Mouse (Mus musculus) stomach, embryonic 14.5 days (tissue): ENCODE measurements around the gene Dysf. TPM values are rescaled to one million over a fixed set of nuclear protein-coding genes. Genes with fewer than 3 reads are reported as not detected.
A peak's percentile ranks its signal among the peaks of the same experiment; 100 is the strongest.

Source experiments
- ATAC-seq: fragments of 200-750 bp; cut with Nextera tagmentation; 2 replicates; pipeline ENCODE4 v1.8.0; 2017; ENCODE audit warnings: low read depth, moderate TSS enrichment; ENCODE audit not compliant: insufficient number of reproducible peaks, insufficient read depth, low FRiP score
- H3K27ac ChIP-seq: fragments of 300-500 bp; sonication (generic); 2 replicates; pipeline ENCODE4 v1.5.1; 2014; ENCODE audit warnings: mild to moderate bottlenecking, low read length, moderate library complexity, mixed read lengths
- H3K27me3 ChIP-seq: fragments of 300-500 bp; sonication (generic); 2 replicates; pipeline ENCODE4 v1.6.1; 2014; ENCODE audit warnings: low read length, control low read depth, mixed read lengths; ENCODE audit not compliant: control insufficient read depth, insufficient read depth
- H3K36me3 ChIP-seq: fragments of 300-500 bp; sonication (generic); 2 replicates; pipeline ENCODE4 v1.6.1; 2014; ENCODE audit warnings: mild to moderate bottlenecking, control low read depth, low read length, moderate library complexity, mixed read lengths; ENCODE audit not compliant: control insufficient read depth, insufficient read depth
- H3K4me1 ChIP-seq: fragments of 300-500 bp; sonication (generic); 2 replicates; pipeline ENCODE4 v1.6.1; 2014; ENCODE audit warnings: low read length, control low read depth, mixed read lengths; ENCODE audit not compliant: control insufficient read depth, insufficient read depth
- H3K4me2 ChIP-seq: fragments of 300-500 bp; sonication (generic); replicated peaks from 2 replicates; pipeline ENCODE4 v1.6.1; 2014; ENCODE audit warnings: low read depth, low read length, control low read depth
- H3K4me3 ChIP-seq: fragments of 300-500 bp; sonication (generic); 2 replicates; pipeline ENCODE4 v1.5.1; 2014; ENCODE audit warnings: low read depth, low read length, control low read depth
- H3K9ac ChIP-seq: fragments of 300-500 bp; sonication (generic); replicated peaks from 2 replicates; pipeline ENCODE4 v1.6.1; 2014; ENCODE audit warnings: low read depth, mild to moderate bottlenecking, control low read depth, low read length, moderate library complexity, mixed read lengths
- H3K9me3 ChIP-seq: fragments of 300-500 bp; sonication (generic); 2 replicates; pipeline ENCODE4 v1.6.1; 2016; ENCODE audit warnings: low read depth, low read length, control low read depth; ENCODE audit not compliant: control insufficient read depth
- WGBS: fragments of 180-500 bp; shearing (Covaris S2); extraction: QIAGEN DNeasy Blood & Tissue Kit; methylation state at CpG from one replicate; pipeline ENCODE4 v1.1.7; 2014; 5-methylcytosine and 5-hydroxymethylcytosine counted together
- polyA plus RNA-seq: library from polyadenylated mRNA; unstranded; fragments of >200 nt; fragmentation: Nextera tagmentation; extraction: Ambion mirVana; gene quantifications from 2 replicates; pipeline ENCODE4 v1.2.1, GENCODE M21; 2014

Gene Dysf
- polyA plus RNA-seq, 1 experiment from 2014 or later: 12.4 TPM

- Histone ChIP-seq H3K9me3 (no peaks in the 10 kb centered on the region), H3K36me3 (no peaks in the 10 kb centered on the region), H3K9ac (no peak overlapping the region), H3K4me2 (peak overlapping the region; percentile 57), H3K4me1 (0 out of 2 replicates have a peak, but pooled peaks cover 4% of the 10 kb centered on the region), H3K27me3 (0 out of 2 replicates have a peak, but pooled peaks cover 9% of the 10 kb centered on the region), H3K27ac (no peak overlapping the region), H3K4me3 (peak overlapping the region; percentile 26; the same call in 1 of the 2 replicates)
- WGBS: 16% methylated on average over 12 of the region's 12 CpGs
- ATAC-seq: no peak
Measured at GRCm38 (mm10) chr6:84106082-84106481, 97.7 kb downstream of the Dysf start.

DNA sequence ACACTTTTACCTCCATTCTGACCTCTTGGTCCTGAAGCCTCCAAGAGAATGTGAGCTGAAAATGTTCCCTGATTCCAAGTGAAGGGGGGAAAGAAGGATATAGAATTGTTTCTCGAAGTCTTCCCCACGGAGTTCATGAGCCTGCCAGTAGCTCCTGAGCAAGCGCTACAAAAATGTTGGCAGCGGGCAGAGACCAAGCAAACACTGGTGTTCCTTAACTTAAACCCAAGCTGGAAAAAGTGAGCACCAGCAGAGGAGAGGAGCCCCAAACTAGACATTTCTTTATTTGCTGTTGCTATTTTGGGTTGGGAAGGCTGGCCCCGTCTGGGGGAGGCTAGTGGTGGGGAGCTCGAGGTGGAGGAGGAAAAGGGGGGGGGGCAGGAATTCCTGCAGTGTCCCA, 102.0 kb downstream of the Dysf start:
- Histone ChIP-seq H3K36me3 (no peaks in the 10 kb centered on the region), H3K9ac (no peak overlapping the region), H3K4me1 (0 out of 2 replicates have a peak, but pooled peaks cover 2% of the 10 kb centered on the region), H3K4me3 (no peak overlapping the region), H3K9me3 (no peaks in the 10 kb centered on the region), H3K4me2 (no peak overlapping the region), H3K27ac (no peak overlapping the region), H3K27me3 (0 out of 2 replicates have a peak, but pooled peaks cover 4% of the 10 kb centered on the region)
- ATAC-seq: no peak
- WGBS: 68% methylated on average over 6 of the region's 6 CpGs

DNA sequence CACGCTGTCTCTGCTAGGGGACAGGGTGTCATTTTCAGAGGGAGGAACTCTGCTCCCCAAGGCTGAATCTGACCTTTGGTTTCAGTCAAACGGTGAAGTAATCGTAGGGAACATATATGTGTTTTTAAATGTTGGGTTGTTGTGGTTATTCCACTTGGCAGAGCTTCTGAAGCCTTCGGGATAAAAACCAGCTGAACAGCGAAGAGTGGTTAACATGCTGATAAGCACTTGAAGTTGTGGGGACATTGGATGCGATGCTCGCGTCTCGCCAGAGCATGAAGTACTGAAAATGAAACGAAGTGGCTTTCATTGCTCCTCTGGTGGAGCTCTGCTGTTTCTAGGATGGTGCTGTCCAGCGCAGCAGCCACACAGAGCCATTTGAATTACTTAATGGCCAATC, 102.7 kb downstream of the Dysf start:
- H3K4me1 ChIP-seq: no peaks in the 10 kb centered on the region
- no peak overlapping the region for H3K4me2 ChIP-seq
- 72% methylated on average over 11 of the region's 11 CpGs for WGBS
- no peaks in the 10 kb centered on the region for H3K36me3 ChIP-seq
- H3K9me3 ChIP-seq: no peaks in the 10 kb centered on the region
- ATAC-seq: no peak
- no peak overlapping the region for H3K9ac ChIP-seq
- H3K27ac ChIP-seq: no peak overlapping the region
- H3K4me3 ChIP-seq: no peak overlapping the region
- H3K27me3 ChIP-seq: 0 out of 2 replicates have a peak, but pooled peaks cover 4% of the 10 kb centered on the region

GRCm38 (mm10) chr6:84119731-84120530, 111.5 kb downstream of the Dysf start:
- no peak overlapping the region for H3K9ac ChIP-seq

DNA sequence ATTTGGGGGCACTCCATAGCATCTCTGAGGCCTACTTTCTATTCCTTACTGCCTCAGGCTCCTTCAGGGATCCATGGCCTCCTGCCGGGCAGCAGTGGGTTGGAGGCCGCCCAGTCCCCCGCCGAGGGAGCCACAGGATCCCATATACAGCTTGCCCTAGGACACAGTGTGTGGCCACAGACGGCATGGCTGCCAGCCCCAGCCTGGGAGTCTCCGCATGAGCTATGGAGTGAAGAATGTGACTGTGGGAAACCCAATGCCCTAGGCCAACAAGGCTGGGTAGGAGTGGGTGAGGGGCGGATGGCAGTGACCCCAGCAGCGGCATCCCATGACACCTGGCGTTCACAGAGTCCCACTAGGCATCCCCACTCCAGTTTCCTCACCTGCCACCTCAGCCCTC, 116.2 kb downstream of the Dysf start:
- Histone ChIP-seq H3K9me3 (no peaks in the 10 kb centered on the region), H3K27me3 (no peaks in the 10 kb centered on the region), H3K27ac (no peak overlapping the region), H3K36me3 (no peaks in the 10 kb centered on the region; the same call in 1 of the 2 replicates), H3K4me1 (0 out of 2 replicates have a peak, but pooled peaks cover 2% of the 10 kb centered on the region), H3K9ac (no peak overlapping the region), H3K4me3 (no peak overlapping the region), H3K4me2 (no peak overlapping the region)
- no peak for ATAC-seq
- 83% methylated on average over 9 of the region's 9 CpGs for WGBS

More at GRCm38 (mm10) chr6:84119731-84120530, 111.5 kb downstream of the Dysf start:
- Histone ChIP-seq H3K9me3 (no peaks in the 10 kb centered on the region), H3K27me3 (no peaks in the 10 kb centered on the region), H3K36me3 (no peaks in the 10 kb centered on the region; the same call in 1 of the 2 replicates), H3K4me2 (no peak overlapping the region), H3K27ac (no peak overlapping the region), H3K4me1 (0 out of 2 replicates have a peak, but pooled peaks cover 2% of the 10 kb centered on the region), H3K4me3 (no peak overlapping the region)
- ATAC-seq: no peak
- 61% methylated on average over 24 of the region's 24 CpGs for WGBS

DNA sequence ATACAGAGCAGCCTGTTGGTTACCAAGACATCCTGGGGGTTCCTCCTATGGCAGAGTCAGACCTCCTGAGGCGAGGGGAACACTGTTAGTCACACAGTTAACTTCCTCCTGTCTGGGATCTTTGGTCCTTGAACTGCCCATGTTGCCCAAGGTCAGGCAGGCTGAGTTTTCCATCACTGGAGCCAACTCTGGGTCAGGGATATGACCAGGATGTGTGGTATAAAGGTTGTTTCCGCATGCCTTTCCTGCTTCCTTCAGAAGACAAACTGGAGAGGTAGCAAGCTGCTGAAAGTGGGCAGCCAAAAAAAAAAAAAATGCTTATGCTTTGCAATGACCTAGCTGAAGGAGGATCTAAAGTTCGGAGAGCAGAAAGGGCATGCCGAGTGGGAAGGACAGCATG, 116.7 kb downstream of the Dysf start:
- no peaks in the 10 kb centered on the region for H3K4me1 ChIP-seq
- WGBS: 82% methylated on average over 4 of the region's 4 CpGs
- no peak for ATAC-seq
- no peaks in the 10 kb centered on the region; the same call in 1 of the 2 replicates for H3K36me3 ChIP-seq
- no peak overlapping the region for H3K4me2 ChIP-seq
- H3K9ac ChIP-seq: no peak overlapping the region
- no peak overlapping the region for H3K4me3 ChIP-seq
- H3K9me3 ChIP-seq: no peaks in the 10 kb centered on the region
- no peak overlapping the region for H3K27ac ChIP-seq
- H3K27me3 ChIP-seq: no peaks in the 10 kb centered on the region

GRCm38 (mm10) chr6:84128229-84128628, 119.8 kb downstream of the Dysf start:
- Histone ChIP-seq H3K9ac (no peak overlapping the region), H3K4me3 (no peak overlapping the region), H3K36me3 (no peaks in the 10 kb centered on the region), H3K27ac (no peak overlapping the region), H3K9me3 (no peaks in the 10 kb centered on the region), H3K4me2 (no peak overlapping the region), H3K4me1 (no peaks in the 10 kb centered on the region), H3K27me3 (no peaks in the 10 kb centered on the region)
- no peak for ATAC-seq
- 97% methylated on average over 2 of the region's 2 CpGs for WGBS

DNA sequence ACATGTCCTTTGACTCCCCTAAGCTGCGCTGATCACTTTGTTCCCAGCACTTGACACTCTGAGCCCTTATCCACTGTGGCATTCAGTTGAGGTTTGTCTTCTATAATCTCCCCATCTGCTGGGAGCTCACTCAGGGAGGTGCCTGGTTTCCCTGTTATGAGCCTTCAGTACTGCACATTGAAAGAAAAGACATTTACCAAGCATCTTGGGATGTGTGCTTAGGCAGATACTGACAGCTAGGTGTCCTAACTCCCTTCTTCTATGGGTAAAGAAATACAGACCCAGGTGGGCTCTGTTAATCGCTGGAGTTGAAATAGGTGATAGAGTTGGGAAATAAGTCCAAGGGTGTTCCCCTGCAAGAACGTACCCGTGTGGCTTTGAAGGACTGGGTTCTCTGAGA, 122.5 kb downstream of the Dysf start:
- 92% methylated on average over 4 of the region's 4 CpGs for WGBS
- ATAC-seq: no peak
- Histone ChIP-seq H3K27me3 (no peaks in the 10 kb centered on the region), H3K36me3 (no peaks in the 10 kb centered on the region), H3K9me3 (no peaks in the 10 kb centered on the region), H3K4me3 (no peak overlapping the region), H3K4me1 (peaks cover 4% of the 10 kb centered on the region; the same call in 1 of the 2 replicates), H3K9ac (no peak overlapping the region), H3K27ac (no peak overlapping the region), H3K4me2 (no peak overlapping the region)
